Mouse (Mus musculus) ZHBTc4 (cell line): ENCODE measurements around the gene Igf1.

Source experiments
- DNase-seq: peaks from one replicate; pipeline ENCODE4 v3.0.0-alpha.2; 2011; ENCODE audit warnings: low read depth, low spot score

The Igf1 gene

DNA sequence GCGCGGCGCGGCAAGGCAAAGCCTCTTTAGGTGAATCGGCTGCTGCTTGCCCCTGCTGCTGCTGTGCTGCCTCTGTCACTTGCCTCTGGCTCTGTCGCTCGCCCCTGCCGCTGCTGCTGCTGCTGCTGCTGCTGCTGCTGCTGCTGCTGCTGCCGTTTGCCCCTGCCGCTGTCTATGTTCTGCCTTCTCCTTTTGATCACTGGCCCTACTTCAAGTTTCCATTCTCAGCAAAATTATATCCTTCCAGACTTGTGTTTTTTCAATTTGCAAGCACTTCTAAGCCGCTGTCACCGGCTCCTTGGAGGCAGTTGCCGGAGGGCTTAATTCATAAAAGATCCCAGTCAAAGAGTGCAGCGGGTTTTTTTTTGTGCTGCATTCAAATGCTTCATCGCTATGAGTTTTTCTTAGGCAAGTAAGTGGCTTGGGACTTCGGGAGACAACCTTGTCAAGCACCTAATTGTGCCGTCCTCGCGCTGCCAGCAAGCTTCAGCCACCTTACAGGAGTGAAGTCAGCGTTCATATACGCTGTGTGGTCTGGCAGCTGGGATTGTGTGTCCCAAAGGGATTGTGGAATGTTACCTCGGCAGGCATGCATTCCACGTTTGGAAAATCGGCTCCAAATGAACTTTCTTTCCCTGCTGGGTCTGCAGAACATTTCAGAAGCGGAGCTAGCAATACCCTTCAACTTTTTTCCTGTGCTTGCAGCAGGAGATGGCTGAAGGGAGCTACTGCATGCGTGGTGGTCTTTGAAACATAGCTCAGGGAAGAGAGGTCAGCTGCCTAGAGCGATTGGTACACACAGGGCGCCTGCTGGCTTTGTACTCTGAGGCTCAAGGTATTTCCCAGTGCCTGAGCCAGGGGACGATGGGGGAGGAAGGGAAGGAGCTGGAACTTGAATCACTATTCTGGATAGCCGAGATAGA, 2.4 kb downstream of the Igf1 start:
- peak; percentile 54 for DNase-seq

DNA sequence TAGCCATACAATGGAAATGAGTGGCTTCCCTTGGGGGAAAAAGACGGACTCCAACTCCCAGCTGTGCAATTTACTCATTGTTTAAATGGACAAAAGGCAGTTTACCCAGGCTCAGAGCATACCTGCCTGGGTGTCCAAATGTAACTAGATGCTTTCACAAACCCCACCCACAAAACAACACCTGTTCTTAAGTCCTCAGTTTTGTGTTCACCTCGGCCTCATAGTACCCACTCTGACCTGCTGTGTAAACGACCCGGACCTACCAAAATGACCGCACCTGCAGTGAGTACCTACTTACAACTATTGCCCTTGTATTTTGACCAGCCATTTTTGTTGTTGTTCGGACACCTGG, 3.0 kb downstream of the Igf1 start:
- DNase-seq: no peak

DNA sequence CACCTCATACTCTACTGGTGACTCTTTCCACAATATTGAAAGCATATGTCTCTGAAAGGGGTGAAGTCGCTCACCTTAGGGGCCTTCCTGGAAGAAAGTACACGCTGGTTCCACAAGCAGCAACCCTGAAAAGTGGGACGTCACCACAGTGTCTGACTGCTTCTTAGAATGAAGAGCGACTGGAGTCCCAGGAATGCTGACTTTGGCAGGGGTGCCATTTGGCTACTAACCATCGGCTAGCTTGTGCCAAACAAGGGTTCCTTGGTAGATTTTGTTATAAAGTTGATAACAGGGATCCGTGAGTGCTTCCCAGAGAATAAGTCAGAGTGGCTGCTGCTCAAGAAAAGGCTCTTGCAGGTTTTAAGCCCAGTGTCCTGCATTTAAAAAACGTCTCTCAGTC, 4.8 kb downstream of the Igf1 start:
- DNase-seq: no peak

DNA sequence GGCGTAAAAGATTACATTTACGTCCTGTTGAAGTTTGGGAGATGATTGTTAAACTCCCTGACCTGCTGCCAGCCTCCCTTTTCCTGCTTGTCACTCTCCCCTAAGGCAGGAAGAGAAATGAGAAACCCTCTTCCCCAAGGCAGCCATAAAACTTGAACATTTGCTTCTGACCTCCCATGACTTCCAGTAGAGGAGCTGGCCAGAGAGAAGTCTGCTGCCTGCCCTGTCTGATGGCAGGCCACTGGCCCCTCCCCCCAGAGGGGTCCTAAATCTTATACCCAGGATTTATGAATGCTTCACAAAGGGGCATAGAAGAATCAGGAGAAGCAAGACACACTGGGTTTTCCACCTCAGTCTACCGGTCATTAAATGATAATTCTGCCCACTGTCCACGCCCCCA, 5.3 kb downstream of the Igf1 start:
- no peak for DNase-seq

DNA sequence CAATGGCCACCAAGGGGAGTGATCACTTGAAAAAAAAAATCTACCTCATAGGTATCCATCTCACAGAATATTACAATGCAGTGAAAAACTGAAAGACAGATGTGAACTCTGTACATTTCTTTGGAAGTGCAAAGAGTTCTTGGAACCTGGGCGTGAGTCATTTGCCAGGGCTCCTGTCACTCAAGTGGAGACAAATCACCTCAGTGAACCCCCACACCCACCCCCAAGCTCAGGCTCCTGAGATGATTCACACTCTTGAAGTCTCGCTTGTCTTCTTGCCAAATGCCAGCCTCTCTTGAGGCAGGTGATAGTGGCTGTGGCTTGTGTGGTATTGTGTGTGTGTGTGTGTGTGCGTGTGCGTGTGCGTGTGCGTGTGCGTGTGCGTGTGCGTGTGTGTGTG, 7.6 kb downstream of the Igf1 start:
- DNase-seq: no peak

DNA sequence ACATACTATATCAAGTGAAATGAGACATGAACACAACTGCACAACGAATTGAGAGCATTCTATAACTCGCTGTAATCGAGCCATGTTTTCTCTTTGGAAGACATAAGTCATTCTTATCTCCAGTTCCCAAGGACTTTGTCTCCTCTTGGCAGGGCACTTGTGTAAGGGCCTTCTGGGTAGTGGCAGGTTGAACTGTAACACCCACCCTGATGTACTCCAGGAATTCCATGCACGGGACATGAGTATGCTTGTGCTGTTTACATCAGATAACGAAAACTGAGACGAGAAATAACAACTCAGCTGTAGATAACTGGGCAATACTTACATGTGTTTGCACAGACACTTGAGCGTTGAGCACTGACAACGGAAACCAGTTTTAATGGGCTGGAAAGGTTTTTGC, 8.4 kb downstream of the Igf1 start:
- DNase-seq: no peak

DNA sequence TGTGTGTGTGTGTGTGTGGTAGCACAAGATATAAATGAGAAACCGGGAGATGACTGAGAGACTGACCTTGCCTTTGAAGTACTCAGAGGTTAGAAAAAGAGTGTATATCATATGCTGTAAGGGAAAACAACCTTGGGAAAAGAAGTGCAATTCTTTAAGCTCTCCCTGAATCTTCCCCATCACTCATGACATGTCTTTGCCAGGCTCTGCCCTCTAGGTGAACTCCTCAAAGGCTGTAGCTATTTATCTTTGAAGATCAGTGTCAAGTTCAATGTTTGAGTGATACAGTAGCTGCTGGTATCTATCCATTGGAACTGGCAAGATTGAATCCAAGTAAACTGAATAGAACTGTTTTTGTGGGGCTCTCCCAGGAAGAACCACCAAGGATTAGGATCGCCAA, 9.2 kb downstream of the Igf1 start:
- no peak for DNase-seq

DNA sequence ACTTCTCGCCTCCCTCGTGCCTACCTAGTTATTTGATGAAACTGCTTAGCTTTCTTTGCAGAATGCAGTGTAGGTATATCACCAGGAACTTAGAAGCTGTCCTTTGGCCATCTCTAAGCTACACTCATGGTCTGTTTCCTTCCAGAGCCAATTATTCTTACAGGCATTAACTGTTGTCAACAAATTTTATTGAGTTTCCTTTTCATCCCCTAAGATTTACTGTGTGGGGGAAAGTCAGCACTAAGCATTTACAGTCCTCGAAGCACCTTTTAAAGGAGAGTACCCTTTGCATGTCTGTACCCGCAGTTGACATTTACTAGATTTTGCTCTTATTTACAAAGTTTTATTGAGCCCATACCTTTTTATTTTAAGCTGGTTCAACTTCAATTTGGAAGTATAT, 9.6 kb downstream of the Igf1 start:
- DNase-seq: no peak

DNA sequence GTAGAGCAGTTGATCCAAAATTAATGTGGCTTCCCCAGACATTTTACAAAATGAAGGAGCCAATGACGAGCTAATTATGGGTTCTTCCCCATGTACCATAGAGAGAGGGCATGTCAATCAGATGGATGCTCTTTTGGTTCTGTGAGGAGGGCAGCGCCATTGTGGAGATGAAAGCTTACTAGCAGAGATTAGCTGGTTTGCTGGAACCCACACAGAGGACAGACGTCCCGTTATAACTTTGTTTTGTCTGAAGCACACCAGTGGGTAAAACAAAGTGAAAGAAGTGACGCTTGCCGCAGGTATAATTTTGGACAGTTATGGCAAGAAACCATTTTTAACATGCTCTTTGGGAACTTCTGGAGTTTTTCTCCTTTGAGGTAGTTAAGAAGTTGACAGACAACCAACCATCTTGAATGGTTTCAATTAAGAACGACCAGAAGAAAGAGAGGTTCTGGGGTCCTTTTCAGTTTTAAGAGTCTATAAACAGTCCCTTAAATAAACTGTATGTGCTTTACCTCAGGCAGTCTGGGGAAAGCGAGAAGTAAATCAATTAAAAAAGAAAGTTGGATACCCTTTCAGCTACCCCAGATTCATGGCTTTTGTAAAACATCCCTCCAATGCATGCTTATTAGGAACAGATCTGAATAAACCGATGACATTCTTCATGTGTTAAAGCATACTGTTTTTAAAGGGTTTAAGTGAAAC, 10.4 kb downstream of the Igf1 start:
- no peak for DNase-seq

DNA sequence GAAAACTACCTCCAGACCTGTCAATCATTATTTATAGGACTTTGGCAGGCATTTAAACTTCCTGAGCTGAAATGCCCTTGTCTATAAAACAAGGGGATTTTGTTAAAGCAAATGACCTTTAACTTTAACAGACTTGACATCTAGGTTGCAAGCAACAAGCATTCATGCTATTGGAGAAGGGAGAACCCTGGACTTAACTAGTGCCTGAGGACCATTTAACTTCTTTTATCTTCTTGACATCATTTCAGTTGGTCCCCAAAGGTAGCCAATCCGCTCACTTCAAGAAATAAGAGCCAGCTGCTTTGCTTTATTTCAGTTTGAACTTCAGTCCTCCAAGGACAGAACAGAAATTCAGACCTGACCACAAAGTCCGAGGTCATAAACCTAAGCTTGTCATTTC, 11.1 kb downstream of the Igf1 start:
- DNase-seq: no peak

DNA sequence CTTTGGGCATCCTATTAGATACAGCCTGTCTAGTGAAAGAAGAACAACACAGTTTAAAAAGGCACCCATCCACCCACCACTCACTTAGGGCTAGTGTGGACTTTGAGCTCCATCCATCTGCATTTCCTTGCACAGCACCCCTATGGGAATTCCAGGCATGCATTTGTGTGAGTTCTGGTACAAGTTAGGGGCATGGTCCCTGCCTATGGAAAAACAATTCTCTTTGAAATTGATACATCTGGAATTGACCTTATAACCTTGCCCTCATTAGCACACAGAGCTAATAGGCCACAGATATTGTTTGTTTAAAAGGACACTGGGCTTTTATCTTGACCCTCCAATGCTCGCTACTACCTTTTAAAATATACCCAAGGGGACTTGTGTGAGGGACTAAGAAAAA, 11.6 kb downstream of the Igf1 start:
- DNase-seq: no peak

DNA sequence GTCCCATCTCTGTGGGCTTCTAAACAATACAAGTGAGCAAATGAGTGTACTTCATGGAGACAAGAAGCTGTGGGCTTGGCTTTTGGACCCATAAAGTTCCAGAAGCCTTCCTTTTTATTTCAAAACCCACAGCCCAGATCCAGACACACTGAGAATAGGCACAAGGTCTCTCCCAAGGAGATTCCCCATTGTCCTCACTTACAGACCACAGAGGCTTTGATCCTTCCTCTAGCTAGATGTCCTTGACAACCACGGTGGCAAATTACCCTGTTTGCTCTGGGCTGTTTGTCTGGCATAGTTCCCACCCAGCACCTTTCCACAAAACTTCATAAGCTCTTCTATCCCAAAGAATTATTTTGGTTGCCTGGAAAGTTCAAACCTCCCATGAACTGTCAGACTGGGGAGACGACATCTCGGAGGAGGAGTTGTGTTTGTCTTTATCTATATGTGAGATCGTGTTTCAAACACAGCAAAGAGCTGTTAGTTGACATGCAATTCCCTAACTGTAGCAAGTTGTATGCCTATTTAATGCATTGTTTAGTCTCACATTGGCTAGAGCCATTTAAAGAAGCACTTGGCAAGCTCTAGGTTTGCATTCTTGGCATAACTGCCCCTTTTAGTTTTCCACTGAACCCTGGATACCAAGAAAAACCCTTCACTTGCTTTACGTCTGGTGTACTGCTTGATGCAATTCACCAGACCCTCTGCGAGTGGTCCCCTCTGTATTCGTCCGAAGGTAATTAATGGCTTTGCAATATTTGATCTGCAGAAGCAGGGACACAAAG, 14.0 kb downstream of the Igf1 start:
- DNase-seq: no peak

DNA sequence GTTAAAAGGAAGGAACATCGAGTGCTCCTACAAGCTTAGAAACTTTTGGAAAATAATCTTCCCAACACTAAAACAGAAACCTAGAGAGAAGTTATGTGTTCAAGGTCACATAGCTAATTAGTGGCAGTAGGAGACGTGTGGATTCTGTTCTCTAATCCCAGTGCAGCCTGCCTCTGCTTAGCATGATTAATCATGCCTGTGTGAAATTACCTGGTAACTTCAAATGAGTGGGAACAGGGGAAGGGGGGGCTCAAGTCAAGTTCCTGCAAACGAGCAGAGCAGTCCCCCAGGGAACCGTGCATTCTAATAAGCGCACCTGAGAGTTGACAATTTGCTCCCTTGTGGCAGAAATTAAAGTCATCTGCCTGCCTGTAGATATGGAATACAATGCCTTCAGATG, 14.8 kb downstream of the Igf1 start:
- no peak for DNase-seq

DNA sequence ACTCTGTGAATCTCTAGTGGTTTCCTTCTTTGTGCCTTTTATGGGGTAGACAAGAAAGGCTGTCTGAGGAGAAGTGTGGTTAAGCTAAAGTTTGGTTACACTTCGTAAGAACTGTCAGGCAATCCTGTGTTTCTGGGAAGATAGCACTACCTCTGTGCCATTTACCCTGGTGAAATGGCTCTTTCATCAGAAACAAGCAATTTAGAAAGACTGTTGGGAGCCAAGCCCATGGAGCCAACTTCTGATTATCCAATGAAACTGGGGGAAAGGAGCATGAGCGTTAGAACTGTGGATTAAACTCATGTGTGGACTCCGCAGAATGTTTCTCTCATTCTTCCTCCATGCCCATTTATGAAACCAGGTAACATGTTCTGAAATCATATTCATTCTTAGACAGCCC, 15.5 kb downstream of the Igf1 start:
- DNase-seq: no peak

DNA sequence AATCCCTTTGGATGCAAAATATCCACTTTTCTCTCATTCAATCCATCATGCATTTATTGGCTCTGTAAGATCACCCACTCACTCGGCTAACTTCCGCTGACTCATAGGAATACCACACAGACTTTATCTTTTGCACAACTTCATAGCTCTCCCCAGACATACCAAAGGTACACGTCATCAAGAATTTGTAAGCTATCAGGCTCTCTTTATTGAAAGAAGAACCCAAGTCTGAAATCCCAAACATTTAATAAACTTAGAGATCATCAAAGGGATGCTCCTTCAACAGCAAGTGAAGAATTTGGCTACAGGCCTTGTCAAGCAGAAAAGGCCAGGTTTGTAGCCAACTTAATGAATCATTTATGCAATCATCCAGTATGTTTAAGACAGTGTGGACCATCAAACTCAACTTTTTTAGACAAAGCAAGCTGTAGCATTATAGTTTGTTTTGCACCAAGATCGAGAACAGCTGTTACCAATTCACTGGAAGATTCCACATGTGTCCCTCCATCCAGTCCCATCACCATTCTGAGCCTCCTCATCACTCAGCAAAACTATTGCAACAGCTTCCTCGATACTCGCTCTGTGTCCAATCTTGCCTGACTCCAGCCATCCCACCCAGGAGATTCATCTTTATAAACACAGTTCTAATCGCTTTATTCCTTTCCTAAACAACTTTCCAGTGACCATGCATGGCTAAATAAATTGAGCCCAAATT, 22.2 kb downstream of the Igf1 start:
- no peak for DNase-seq

DNA sequence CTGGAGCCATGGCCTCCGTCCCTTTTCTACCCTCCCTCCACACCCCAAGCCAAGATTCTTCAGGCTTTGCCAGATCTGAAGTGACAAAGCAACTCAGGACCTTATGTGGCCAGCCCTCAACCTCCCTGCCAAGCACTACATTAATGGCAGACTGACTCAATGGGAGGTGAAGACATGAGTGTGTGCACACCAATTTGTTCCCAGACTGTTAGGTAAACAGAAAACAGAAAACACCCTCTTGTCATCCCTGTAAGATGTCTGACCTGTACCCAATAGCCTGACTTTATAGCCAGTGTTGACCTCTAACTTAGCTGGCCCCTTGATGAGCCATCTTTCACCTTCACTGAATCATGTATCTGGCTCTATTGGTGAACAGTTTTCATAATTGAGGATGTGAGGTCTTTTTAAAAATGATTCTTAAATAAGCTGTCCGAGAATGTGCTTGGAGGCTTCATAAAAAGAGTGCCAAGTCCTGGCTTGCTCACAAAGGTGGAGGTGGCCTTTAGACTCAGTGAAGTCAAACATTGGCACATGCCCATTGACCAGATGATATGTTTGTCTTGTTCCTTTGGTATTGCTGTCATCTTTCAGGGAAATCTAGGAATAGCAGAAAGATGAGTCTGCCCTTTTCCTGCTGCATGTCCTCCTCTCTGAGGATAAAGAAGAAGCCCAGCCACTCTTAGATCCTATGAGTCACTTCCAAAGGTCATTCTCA, 27.4 kb downstream of the Igf1 start:
- DNase-seq: no peak

DNA sequence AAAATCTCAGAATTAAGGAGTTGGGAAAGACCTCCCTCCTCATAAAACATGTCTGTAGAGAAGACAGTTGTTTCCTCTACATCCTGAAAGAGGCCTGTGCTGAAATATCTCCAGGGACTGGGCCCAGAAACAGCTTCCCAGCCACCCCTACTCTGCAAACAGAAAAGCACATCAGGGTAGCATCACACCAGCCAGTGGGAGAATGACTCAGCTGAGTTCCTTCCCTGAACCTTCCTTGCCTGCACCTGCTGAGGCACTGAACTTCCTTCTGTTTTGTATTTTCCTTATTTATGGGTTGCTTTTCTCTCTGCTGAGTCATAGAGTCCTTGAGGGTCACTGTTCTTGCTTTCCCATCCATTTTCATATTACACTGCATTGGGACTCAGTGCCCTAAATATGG, 31.8 kb downstream of the Igf1 start:
- DNase-seq: no peak

DNA sequence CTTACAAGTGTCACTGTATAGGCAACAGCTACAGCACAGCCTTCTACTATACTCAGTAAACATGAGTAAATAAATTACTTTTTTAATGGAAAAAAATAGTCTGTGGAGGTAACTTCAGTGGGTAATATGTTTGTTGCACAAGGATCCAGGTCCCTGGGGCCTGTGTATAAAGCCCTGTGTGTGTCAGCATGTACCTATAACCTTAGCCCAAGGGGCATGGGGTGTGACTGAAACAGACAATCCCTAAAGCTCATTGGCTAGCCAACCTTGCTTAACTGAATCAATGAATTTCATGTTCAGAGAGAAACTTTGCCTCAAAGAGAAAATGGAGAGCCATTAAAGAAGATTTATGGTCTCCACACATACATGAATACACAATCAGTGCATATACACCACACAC, 34.2 kb downstream of the Igf1 start:
- no peak for DNase-seq

DNA sequence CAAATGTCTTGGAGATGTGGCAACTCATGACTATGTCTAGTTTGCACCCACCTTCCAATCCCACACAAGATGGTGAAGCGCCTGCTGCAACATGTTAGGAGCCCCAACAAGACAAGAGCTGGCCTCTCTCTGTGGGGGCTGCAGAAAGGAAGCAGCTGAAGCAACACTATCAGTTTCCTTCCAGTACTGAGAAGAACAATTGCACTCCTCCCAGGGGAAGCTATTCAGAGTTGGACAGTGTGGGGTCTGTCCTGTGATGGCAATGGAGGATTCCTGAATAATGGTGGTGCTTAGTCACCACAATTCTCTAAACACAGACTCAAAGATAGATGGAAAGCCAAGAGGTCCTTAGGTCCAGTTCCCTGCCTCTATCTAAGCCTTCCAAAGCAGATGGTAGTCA, 35.2 kb downstream of the Igf1 start:
- no peak for DNase-seq

DNA sequence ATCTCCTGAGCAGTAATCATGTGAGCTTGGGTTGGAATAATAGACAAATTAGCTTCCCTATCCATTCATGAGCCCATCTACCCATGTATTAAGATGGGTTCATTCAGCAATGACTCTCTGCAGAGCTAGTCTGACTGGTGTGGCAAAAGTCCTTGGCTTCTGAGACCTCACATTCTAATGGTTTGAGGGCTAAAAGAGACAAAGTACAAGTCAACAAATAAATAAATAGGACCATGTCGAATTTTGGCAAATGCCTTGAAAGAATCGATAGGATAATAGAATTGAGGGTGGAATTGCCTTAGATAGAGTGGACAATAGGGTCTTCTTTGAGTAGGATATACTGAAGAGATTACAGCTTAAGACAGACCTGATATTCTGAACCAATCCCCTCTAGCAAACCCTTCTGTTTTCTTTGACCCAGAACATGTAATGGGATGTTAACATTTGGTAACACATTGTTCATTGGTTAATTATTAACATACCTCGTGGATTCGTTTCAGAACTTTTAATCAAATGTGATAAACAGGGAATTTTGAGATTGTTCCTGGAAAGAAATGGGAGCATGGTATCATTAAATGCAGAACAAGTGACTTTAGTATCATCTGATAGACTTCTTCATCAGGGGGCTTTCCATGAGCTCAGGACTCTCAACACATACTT, 36.5 kb downstream of the Igf1 start:
- DNase-seq: no peak

DNA sequence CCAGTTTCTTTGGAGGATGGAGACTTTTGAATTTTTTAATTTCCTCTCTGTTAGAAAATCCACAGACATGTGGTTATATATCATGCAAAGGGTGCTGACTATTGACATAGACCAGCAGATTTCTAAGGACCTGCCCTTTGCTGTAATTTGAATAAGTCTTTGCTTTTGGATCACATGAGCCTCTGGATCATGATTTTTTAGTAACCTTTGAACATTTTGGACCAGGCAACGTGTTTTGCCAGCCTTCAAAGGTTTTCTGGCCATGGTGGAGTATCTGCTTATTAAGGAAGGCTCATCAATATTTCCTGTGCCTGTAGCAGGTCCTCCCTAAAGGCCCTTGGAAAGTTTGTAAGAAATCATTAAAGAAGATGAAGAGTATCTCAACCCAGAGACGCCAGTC, 37.3 kb downstream of the Igf1 start:
- no peak for DNase-seq
